Mouse (Mus musculus) left cerebral cortex, postnatal 4 days (tissue): ENCODE data around the gene Haus5. TPM values are rescaled to one million over a fixed set of nuclear protein-coding genes. Genes with fewer than 3 reads are reported as not detected.
A peak's percentile ranks its signal among the peaks of the same experiment; 100 is the strongest.

Experiments used
- DNase-seq: peaks from one replicate; pipeline ENCODE4 v3.0.0-alpha.2; 2022
- intact Hi-C: fragments of 180-260 bp; cut with DNase I; formaldehyde crosslinking; loops from one replicate; pipeline ENCODE4 v1.15.1; 2025
- total RNA-seq, 2 experiments: library from RNA; stranded (reverse); gene quantifications; 2 replicates each; pipeline ENCODE4 v1.2.3; 2021

Gene Haus5
- 10 to 100 TPM; 12.7 to 13.3 TPM for total RNA-seq

DNA sequence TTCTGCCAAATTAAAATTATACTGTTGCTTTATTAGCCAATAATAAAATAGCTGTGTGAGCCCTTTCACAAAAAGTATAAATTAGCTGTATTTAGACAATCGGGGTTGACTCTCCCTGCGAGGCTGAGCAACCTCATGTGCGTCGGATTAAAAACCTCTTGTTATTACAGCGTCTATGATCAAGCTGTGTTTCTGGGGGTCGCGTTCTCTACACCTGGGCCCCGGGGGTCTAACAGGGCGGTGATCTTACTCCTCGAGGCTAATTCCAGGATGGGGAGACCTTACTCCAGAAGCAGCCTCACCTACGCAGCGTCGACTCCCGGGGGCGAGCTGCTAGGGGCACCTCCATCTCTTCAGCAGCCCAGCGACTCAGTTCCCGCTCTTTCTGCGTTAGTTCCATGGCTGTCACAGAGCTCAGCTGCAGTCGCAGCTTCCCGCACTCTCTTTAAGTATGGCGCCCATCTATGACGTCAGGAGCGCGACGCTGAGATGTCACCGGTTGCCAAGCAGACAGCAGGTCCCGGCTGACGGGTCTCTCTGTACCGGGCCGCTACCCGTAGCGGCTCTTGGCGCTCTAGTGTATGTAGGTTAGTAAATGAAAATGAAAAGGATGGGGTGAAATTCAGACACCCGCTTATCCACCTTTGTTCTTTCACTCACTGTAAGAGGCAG is at the start of gene Haus5:
Gene Haus5, minus strand, starts transcription at position 466 of the 672 bp plus-strand sequence.
- intact Hi-C loops, result no loop called here
- DNase-seq, result peak; percentile 92

GRCm38 (mm10) chr7:30711942-30712341 is 47.1 kb upstream of the Haus5 start, which contains the start of gene Atp4a:
TSS of gene Atp4a (plus strand) at chr7:30712209.
- intact Hi-C loops, result no loop called here
- DNase-seq, result no peak

GRCm38 (mm10) chr7:30707441-30707840 is 42.6 kb upstream of the Haus5 start:
- intact Hi-C loops, result no loop called here
- DNase-seq, result no peak

DNA sequence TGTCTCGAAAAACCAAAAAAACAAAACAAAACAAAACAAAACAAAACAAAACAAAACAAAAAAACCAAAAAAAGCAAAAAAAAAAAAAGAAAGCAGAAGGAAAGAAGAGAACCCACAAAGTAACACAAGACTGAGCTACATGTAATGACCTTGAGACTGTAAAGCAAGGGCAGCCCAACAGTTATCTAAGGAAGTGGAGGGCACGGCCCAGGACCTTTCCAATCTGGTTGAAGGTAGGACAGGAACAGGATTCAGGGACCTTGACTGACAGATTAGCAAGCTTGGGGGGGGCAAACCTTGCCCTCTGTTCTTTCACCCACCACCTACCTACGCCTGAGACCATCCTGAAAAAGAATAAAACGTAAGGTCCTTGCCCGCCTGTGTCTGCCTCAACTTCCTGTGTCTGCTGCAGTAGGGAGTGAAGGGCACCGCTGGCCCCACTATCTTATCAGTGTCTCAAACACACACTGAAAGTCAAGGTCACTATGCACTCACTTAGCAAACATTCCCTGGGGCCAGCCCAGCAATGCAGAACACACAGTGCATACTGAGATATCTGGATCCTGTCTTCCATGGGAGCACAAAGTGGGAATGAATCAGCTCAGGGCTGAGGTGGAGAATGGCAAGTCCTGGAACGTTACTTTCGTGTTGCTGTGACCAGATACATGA is 41.6 kb upstream of the Haus5 start:
- DNase-seq, result no peak
- intact Hi-C loops, result no loop called here

- peak; percentile 33 for DNase-seq
- intact Hi-C loops, result no loop called here
Measured at GRCm38 (mm10) chr7:30698589-30698988, 33.8 kb upstream of the Haus5 start, which contains the start of gene 2200002J24Rik. TSS of gene 2200002J24Rik (plus strand) at chr7:30698926.

DNA sequence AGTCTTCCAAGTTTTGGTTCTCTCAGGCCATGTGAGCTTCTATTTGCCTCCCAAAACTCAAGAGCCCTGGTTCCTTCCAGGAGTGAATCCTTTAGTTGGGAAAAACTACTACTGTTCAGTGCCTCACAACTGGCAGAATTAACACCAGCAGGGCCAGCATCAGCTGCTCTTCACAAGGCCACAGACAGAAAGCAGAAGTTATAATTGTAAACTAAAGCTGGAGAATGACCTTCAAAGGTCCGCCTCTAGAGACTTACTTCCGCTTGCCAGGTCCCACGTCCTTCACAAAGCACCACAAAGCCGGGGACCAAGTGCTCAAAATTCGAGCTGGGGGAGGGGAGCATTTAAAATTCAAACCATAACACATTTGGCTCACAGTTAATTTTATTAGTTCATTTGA is 33.3 kb upstream of the Haus5 start:
- no peak for DNase-seq
- intact Hi-C loops, result no loop called here

DNA sequence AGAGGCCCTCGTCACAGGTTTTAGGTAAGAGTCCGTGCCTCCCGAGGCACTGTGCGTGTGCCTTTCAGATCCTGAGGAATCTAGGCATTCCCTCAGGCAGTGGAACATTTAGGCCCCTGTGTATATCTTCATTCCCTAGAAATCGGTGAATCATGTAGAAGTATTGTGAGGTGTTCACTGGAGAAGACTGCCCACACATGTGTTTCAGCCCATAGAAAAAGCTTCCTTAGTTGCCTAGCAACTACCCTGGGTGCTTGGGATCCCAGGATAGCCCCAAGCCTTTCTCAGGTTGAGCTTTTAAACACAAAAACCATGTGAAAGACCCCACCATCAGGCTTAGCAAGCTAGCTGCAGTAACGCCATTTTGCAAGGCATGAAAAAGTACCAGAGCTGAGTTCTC is 23.5 kb upstream of the Haus5 start:
- no peak for DNase-seq
- intact Hi-C loops, result no loop called here

DNA sequence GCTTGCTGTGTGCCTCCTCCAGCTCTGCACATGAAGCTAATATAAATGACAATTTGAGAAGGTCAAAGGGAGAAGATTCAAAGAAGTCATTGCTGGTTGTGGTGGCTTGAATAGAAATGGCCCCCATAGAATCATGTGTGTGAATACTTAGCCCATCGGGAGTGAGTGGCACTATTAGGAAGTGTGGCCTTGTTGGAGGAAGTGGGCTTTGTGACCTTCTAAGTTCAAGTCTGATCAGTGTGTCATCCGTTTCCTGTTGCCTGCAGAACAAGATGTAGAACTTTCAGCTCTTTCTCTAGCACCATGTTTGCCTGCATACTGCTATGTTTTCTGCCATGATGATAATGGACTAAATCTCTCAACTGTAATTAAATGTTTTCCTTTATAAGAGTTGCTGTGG is 18.6 kb upstream of the Haus5 start:
- intact Hi-C loops, result no loop called here
- no peak for DNase-seq

DNA sequence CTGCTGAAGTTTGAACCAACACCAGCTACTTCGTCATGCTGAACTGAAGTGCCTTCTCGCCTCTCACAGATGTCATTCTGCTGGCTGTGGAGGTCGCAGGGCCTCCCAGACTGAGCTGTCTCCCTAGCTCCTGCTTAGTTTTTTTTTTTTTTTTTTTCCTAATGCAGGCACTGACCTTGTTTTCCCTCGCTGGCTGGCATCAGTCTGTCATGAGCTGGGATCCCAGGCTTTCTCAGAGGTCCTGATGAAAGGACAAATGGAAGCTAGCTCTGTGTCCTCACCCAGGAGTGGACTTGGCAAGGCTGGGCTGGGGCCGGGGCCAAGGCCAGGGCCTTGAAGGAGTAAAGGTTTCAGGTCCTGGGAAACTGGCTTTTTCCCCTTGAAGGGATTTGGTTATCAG is 17.1 kb upstream of the Haus5 start:
- intact Hi-C loops, result no loop called here
- no peak for DNase-seq

DNA sequence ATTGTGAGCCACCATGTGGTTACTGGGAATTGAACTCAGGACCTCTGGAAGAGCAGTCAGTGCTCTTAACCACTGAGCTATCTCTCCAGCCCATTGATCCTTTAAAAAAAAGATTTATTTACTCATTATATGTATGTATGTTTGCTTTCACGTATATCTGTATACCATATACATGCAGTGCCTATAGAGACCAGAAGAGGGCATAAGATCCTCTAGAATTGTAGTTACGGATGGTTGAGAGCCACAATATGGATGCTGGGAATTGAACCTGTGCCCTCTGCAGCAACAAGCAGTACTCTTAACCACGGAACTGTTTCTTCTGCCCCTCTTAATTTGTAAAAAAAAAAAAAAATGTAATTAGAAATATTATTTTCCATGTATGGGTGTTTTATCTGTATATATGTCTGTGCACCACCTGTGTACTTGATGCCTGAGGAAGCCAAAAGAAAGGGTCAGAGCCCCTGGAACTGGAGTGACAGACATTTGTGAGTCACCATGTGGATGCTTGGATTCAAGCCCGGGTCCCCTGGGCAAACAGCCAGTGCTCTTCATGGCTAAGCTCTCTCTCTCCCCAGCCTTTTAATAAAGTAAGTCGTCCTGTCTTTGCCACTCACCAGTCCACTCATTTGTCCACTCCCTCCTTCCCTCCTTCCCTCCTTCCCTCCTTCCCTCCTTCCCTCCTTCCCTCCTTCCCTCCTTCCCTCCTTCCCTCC is 13.6 kb upstream of the Haus5 start:
- peak; percentile 84 for DNase-seq
- intact Hi-C loops, result no loop called here

DNA sequence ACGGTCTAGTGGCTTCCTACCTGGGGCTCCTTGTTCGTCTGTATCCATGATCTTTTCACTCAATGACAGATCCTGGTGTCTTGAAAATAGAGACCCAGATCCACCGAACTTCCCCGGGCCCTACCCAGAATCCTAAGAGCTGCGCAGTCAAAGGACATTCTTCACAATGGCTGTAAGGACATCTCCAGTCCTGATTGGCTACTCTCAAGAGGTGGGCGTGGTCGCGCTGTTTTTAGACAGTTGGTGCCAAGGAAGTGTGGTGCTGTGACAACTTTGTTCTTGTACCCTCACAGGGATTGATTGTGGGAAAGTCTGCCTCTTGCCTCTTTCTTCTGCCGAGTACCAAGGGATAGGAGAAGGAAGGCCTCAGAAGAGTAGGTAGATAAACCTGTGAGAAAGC is 6.7 kb upstream of the Haus5 start, which contains the start of gene Pmis2:
Gene Pmis2, minus strand, starts transcription at position 126 of the 400 bp plus-strand sequence.
- no peak for DNase-seq
- intact Hi-C loops, result no loop called here

- intact Hi-C loops, result no loop called here
- no peak for DNase-seq
Measured at GRCm38 (mm10) chr7:30669229-30669628, 4.4 kb upstream of the Haus5 start.

DNA sequence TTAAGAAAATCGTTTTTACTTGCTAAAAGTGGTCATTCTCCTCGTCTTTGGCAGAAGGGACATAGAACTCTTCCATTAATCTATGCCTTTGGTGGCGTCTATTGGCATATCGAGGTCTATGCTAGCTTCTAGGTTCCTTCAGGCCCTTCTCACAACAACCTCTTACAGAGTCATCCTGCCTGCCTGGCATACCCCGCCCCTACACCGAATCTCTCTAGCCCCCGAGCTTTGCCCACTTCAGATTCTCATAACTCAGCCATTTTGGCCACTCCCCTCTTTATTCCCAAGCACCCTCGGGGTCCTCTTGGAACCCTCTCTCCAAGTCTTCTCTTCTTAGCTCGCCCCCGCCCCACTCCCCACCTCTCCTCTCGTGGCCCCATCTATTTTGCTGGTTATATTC is 527 bp upstream of the Haus5 start:
- intact Hi-C loops, result no loop called here
- peak; percentile 25 for DNase-seq

DNA sequence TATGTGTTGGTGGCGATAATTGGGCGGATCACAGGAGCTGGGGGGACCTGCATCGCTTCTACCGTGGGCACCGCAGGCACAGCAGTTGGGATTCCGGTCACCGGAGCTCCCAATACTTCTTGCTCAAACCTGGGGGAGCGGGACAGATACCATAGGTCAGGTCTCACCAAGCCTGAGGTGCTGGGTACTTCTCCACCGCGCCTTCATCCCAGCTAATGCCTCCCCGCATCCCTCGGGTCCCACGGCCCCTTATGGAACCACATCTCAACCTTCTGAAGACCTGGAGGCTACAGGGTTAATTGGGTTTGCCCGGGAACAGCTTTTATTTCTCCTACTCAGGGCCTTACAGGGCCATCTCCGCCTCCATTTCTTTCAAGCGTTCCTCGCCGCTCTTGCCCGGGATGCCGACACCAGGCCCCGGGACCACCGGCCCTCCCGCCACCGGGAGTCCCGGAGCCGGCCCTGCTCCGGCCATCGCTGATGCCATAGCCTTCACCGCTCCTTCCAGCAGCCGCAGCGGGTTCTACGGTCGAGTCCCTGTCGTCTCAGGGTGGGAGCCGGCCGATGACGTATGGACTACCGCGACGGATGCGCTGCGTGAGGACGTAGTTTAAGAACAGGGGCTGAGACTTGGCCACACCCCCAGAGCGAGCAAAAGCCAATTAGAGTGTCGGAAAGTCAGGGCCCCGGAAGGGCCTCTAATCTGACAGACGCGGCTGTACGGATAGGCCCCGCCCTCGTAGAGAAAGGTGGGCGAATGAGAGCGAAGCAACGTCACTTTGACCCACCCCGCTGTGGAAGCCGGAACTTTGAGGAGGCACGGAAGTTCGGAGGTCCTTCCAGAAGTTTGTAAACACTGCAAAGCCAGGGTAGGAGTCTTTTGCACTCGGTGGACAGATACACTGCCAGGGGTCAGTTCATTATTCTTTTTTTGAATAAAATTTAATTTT is 14.9 kb downstream of the Haus5 start, which contains the start of gene Rbm42:
Gene Rbm42, minus strand, starts transcription at position 727 of the 950 bp plus-strand sequence.
- intact Hi-C loops, result no loop called here
- peak; percentile 98 for DNase-seq

- intact Hi-C loops, result no loop called here
Measured at GRCm38 (mm10) chr7:30639083-30639482, 25.7 kb downstream of the Haus5 start.

GRCm38 (mm10) chr7:30636395-30636794 is 28.4 kb downstream of the Haus5 start:
- no peak for DNase-seq
- intact Hi-C loops, result no loop called here

More at GRCm38 (mm10) chr7:30639083-30639482, 25.7 kb downstream of the Haus5 start:
- DNase-seq, result no peak

- intact Hi-C loops, result no loop called here
- DNase-seq, result no peak
Measured at GRCm38 (mm10) chr7:30635752-30636151, 29.0 kb downstream of the Haus5 start, which contains the start of gene Etv2. TSS of gene Etv2 (minus strand) at chr7:30635852.

- intact Hi-C loops, result no loop called here
- peak; percentile 78 for DNase-seq
Measured at GRCm38 (mm10) chr7:30634621-30635020, 30.2 kb downstream of the Haus5 start.

DNA sequence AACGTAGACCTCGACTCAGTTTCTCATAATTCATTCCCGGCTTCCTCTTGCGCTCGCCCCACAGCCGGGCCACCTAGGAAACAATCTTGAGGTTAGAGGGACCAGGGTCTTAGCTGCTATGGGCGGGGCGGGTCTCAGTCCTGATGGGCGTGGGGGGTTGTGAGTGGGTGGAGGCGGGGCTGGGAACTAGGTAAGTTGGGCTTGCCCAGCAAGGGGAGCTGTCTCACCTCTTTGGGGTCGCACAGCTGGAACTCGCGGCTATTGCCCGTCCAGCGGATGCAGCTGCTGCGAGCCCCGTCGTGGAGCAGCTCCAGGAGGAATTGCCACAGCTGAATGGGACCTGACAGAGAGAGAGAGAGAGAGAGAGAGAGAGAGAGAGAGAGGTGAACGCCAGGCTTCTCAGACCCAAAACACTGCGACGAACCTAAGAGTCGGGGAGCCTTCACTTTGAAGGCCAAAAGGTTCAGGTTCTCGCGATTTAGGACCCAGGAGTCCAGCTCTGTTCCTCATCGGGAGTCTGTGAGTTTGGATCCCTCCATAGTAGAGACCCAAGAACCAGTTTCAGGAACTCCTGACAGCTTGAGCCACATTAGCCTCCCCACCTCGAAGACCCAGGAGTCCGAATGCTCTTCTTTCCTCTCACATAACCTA is 30.9 kb downstream of the Haus5 start:
- no peak for DNase-seq
- intact Hi-C loops, result no loop called here

GRCm38 (mm10) chr7:30629013-30629412 is 35.8 kb downstream of the Haus5 start:
- DNase-seq, result no peak
- intact Hi-C loops, result no loop called here
